Comparison of ENCODE assay signal across 15 mouse cellular contexts in genomic region chr12:25059487-25060200, GRCm38 (mm10). TPM values are rescaled to one million over a fixed set of nuclear protein-coding genes. Genes with fewer than 3 reads are reported as not detected.
A peak's percentile ranks its signal among the peaks of the same experiment; 100 is the strongest.
DNase-seq lines count a peak whose midpoint lies in the region; TF ChIP-seq lines count a peak whose summit lies in the region.
"Had no signal": no experiment of that assay in that cellular context is flagged by ENCODE, and none has a peak within 500 bp of the region (broad histone marks: within the 10 kb centered on the region; RNA-seq: fewer than 3 reads in every experiment).

No protein-coding gene starts in this region.

- no peak overlapping the region for H3K4me3 ChIP-seq in heart, embryonic 10.5 days
- H3K4me3 ChIP-seq in ES-E14 (ENCODE audit: insufficient read depth in 1 of 2, low read depth in 1 of 2, low read length in 2 of 2, poor library complexity in 1 of 2, severe bottlenecking in 1 of 2): no peak overlapping the region
- H3K4me3 ChIP-seq: embryonic facial prominence, embryonic 13.5 days; liver, embryonic 13.5 days; myocyte; stomach, embryonic 15.5 days had no signal

- H3K27me3 ChIP-seq in heart, embryonic 10.5 days (ENCODE audit: insufficient read depth, poor library complexity, severe bottlenecking): no peaks in the 10 kb centered on the region
- H3K27me3 ChIP-seq: CH12.LX; embryonic facial prominence, embryonic 13.5 days; liver, embryonic 13.5 days; stomach, embryonic 15.5 days had no signal

- DNase-seq in heart, adult 8-10 months (ENCODE audit: low spot score): peak; percentile 10
- no peak for DNase-seq in heart, embryonic 10.5 days (ENCODE audit: low spot score)
- peak; percentile 14 for DNase-seq in 3134 (ENCODE audit: extremely low read depth, insufficient read length, low spot score)
- no peak for DNase-seq in ES-E14 (ENCODE audit: low read depth, low spot score)
- peak; percentile 42 for DNase-seq in brain, adult 2 months (ENCODE audit: low read depth, low spot score)
- DNase-seq in cerebellum, postnatal 36 days: no peak
- no peak for DNase-seq in frontal cortex, postnatal 36 days (ENCODE audit: low spot score in 2 of 2)
- DNase-seq in heart, postnatal 10 days: no peak
- DNase-seq: cerebellum, postnatal 25 days; liver, embryonic 13.5 days had no signal

- in situ Hi-C loops in ES-E14 (cut with MboI; ENCODE audit: low sequenced_read_pairs in 2 of 2, unreplicated experiment in 2 of 2): no loop called here

- no peak overlapping the region for H3K9ac ChIP-seq in ES-E14 (ENCODE audit: insufficient read depth, low read depth, low read length, poor library complexity, severe bottlenecking)
- H3K9ac ChIP-seq: embryonic facial prominence, embryonic 13.5 days; liver, embryonic 13.5 days; stomach, embryonic 15.5 days had no signal

- H3K9me3 ChIP-seq in heart, embryonic 10.5 days: no peaks in the 10 kb centered on the region
- no peaks in the 10 kb centered on the region for H3K9me3 ChIP-seq in ES-E14 (ENCODE audit: control insufficient read depth, insufficient read depth, low read depth, low read length)
- H3K9me3 ChIP-seq: embryonic facial prominence, embryonic 13.5 days; liver, embryonic 13.5 days; stomach, embryonic 15.5 days had no signal

- peaks cover 39% of the 10 kb centered on the region for H3K36me3 ChIP-seq in heart, embryonic 10.5 days
- H3K36me3 ChIP-seq in ES-E14 (ENCODE audit: control insufficient read depth, insufficient read depth, low read length, poor library complexity, severe bottlenecking): 0 out of 2 replicates have a peak, but pooled peaks cover 3% of the 10 kb centered on the region

- intact Hi-C loops in heart, postnatal 10 days (cut with DNase I): no loop called here

- H3K4me1 ChIP-seq in heart, embryonic 10.5 days: peaks cover 7% of the 10 kb centered on the region; the same call in 1 of the 2 replicates
- peaks cover 2 to 8% of the 10 kb centered on the region in 2 experiments; a peak in 1 of 4 replicates for H3K4me1 ChIP-seq in ES-E14 (ENCODE audit: control insufficient read depth in 2 of 2, insufficient read depth in 2 of 2, low read length in 2 of 2, poor library complexity in 1 of 2)
- H3K4me1 ChIP-seq: liver, embryonic 13.5 days; stomach, embryonic 15.5 days had no signal

- H3K27ac ChIP-seq in heart, embryonic 10.5 days: no peak overlapping the region
- no peak overlapping the region for H3K27ac ChIP-seq in ES-E14 (ENCODE audit: insufficient read depth, low read depth, low read length, poor library complexity, severe bottlenecking)
- H3K27ac ChIP-seq: embryonic facial prominence, embryonic 13.5 days; liver, embryonic 13.5 days; macrophage; stomach, embryonic 15.5 days had no signal

- WGBS in heart, embryonic 10.5 days: 87% methylated on average over 9 of the region's 9 CpGs

TF ChIP-seq in ES-E14, 5 proteins besides CTCF, POLR2A, EP300 and RAD21:
- TF ChIP-seq CHD2 (IDR thresholded peaks at IDR 0.05; ENCODE audit: low read depth, low read length): no peak
- TF ChIP-seq MAFK (IDR thresholded peaks at IDR 0.05; ENCODE audit: insufficient read depth, low read depth, low read length): peak; percentile 19; the same call in 1 of the 2 replicates

RNA-seq across cellular contexts. Expression of gene Id2, which starts 37.3 kb away (rescaled TPM):
- total RNA-seq in heart, adult 8-10 months (2022): 10 to 100 TPM; 12.0 to 15.8 (median 13.6) TPM
- polyA plus RNA-seq in heart, embryonic 10.5 days (2016; fragmentation: Nextera tagmentation; extraction: Ambion mirVana): 390 and 444 TPM in 2 replicates
- 8.8 and 14.5 TPM in 2 replicates for total RNA-seq in ES-E14 (2012; rRNA removed)
- total RNA-seq in heart, postnatal 10 days (2021): 10 to 100 TPM; 22.2 to 22.3 TPM

Comparison
In these comparisons a context has a peak if more than half of its experiments do, and no peak if none do; other contexts are left out.
1. DNase-seq: peak in heart, adult 8-10 months (single experiment), 3134 (single experiment) and brain, adult 2 months (single experiment); none in heart, embryonic 10.5 days (single experiment), ES-E14 (single experiment), cerebellum, postnatal 36 days (0 of 2), frontal cortex, postnatal 36 days (0 of 2) and heart, postnatal 10 days (0 of 2).